Mouse (Mus musculus) heart, adult 18-20 months (tissue): ENCODE results near the gene Lingo1. TPM values are rescaled to one million over a fixed set of nuclear protein-coding genes. Genes with fewer than 3 reads are reported as not detected.
A peak's percentile ranks its signal among the peaks of the same experiment; 100 is the strongest.

Source experiments
- DNase-seq, 2 experiments: peaks; one replicate each; pipeline ENCODE4 v3.0.0; 2021 to 2022; ENCODE audit warnings: mixed read lengths in 1 of 2
- total RNA-seq, 2 experiments: library from RNA; stranded (reverse); gene quantifications; 2 replicates each; pipeline ENCODE4 v1.2.3; 2021

The Lingo1 gene
- total RNA-seq, 2 experiments from 2014 or later = 1.0 to 1.1 TPM

- DNase-seq = no peak
These were observed 190.8 kb downstream of the Lingo1 start for GRCm38 (mm10) chr9:56605443-56605806.

- no peak for DNase-seq
These were observed 191.3 kb downstream of the Lingo1 start for GRCm38 (mm10) chr9:56604797-56605442.

- no peak for DNase-seq
These were observed 195.6 kb downstream of the Lingo1 start for GRCm38 (mm10) chr9:56600655-56601054.

GRCm38 (mm10) chr9:56592639-56593038, 203.6 kb downstream of the Lingo1 start:
- DNase-seq = no peak

- no peak for DNase-seq
These were observed 204.9 kb downstream of the Lingo1 start for GRCm38 (mm10) chr9:56591248-56591888.

- DNase-seq = no peak
These were observed 206.5 kb downstream of the Lingo1 start for GRCm38 (mm10) chr9:56589762-56590161.

- no peak for DNase-seq
These were observed 212.2 kb downstream of the Lingo1 start for GRCm38 (mm10) chr9:56584043-56584424.

GRCm38 (mm10) chr9:56583139-56584042, 212.9 kb downstream of the Lingo1 start:
- peak; percentile 16 to 17 for DNase-seq

- no peak for DNase-seq
These were observed 213.6 kb downstream of the Lingo1 start for GRCm38 (mm10) chr9:56582628-56583027.

GRCm38 (mm10) chr9:56581700-56582099, 214.6 kb downstream of the Lingo1 start:
- no peak for DNase-seq

- no peak for DNase-seq
These were observed 215.3 kb downstream of the Lingo1 start for GRCm38 (mm10) chr9:56581016-56581415.

GRCm38 (mm10) chr9:56580101-56580500, 216.2 kb downstream of the Lingo1 start:
- DNase-seq = no peak

GRCm38 (mm10) chr9:56577405-56577804, 218.9 kb downstream of the Lingo1 start:
- no peak for DNase-seq

- no peak for DNase-seq
These were observed 223.5 kb downstream of the Lingo1 start for GRCm38 (mm10) chr9:56572534-56573479.

Other genes starting within 250 kb of the Lingo1 start
- not detected for gene Odf3l1, start 68.2 kb upstream of the Lingo1 start, total RNA-seq
- gene Cspg4, start 68.6 kb upstream of the Lingo1 start, total RNA-seq = 10 to 100 TPM in 1 of 2 experiments, 1 to 10 TPM in 1; 9.9 to 11.5 TPM
- 1 to 10 TPM; 7.0 to 8.2 TPM for gene Snx33, start 131.9 kb upstream of the Lingo1 start, total RNA-seq
- gene Imp3, start 141.0 kb upstream of the Lingo1 start, total RNA-seq = 10 to 100 TPM; 55.8 to 58.3 TPM
- gene Snupn, start 154.4 kb upstream of the Lingo1 start, total RNA-seq = 10 to 100 TPM; 10.6 to 11.2 TPM
- gene Ptpn9, start 198.5 kb upstream of the Lingo1 start, total RNA-seq = 10 to 100 TPM in 1 of 2 experiments, 1 to 10 TPM in 1; 9.3 to 10.1 TPM